Mouse (Mus musculus) bone marrow, adult 2 months (tissue): Measurements from ENCODE around the gene Fads6.

Source experiments
- CTCF ChIP-seq: fragments of 200-500 bp; IDR thresholded peaks from 2 replicates; pipeline ENCODE4 v1.5.1; 2011; ENCODE audit warnings: low read length, control low read depth; ENCODE audit not compliant: control insufficient read depth, insufficient read depth
- POLR2A ChIP-seq: fragments of 200-500 bp; IDR thresholded peaks from 2 replicates; pipeline ENCODE4 v1.6.1; 2011; ENCODE audit warnings: low read depth, mild to moderate bottlenecking, control low read depth, low read length, borderline replicate concordance; ENCODE audit not compliant: control insufficient read depth

GRCm38 (mm10) chr11:115278176-115278575 is 19.3 kb downstream of the Fads6 start:
- TF ChIP-seq CTCF (no peak), POLR2A (no peak)
